Mouse (Mus musculus): ENCODE data around the gene Jph4.

Gene Jph4

GRCm38 (mm10) chr14:55115846-55116245 is 889 bp downstream of the Jph4 start:
- DNase-seq, result peak; percentile 82

GRCm38 (mm10) chr14:55114759-55115701 is 1.7 kb downstream of the Jph4 start:
- peak; percentile 88 for DNase-seq

GRCm38 (mm10) chr14:55113975-55114645 is 2.6 kb downstream of the Jph4 start:
- peak; percentile 86 for DNase-seq

GRCm38 (mm10) chr14:55113351-55113974 is 3.3 kb downstream of the Jph4 start:
- peak; percentile 73 for DNase-seq

- peak; percentile 75 for DNase-seq
Observed at GRCm38 (mm10) chr14:55111720-55112119, 5.0 kb downstream of the Jph4 start.

- DNase-seq, result peak; percentile 59
Observed at GRCm38 (mm10) chr14:55110076-55110475, 6.7 kb downstream of the Jph4 start.

- peak; percentile 76 for DNase-seq
Observed at GRCm38 (mm10) chr14:55109048-55109873, 7.5 kb downstream of the Jph4 start.

GRCm38 (mm10) chr14:55108202-55108870 is 8.4 kb downstream of the Jph4 start:
- peak; percentile 87 for DNase-seq

- DNase-seq, result peak; percentile 64
Observed at GRCm38 (mm10) chr14:55106990-55107389, 9.7 kb downstream of the Jph4 start.

- DNase-seq, result peak; percentile 91
Observed at GRCm38 (mm10) chr14:55105836-55106809, 10.6 kb downstream of the Jph4 start, which contains the start of gene Ap1g2. TSS of gene Ap1g2 (minus strand) at chr14:55106593.

GRCm38 (mm10) chr14:55105386-55105785 is 11.3 kb downstream of the Jph4 start:
- no peak for DNase-seq

GRCm38 (mm10) chr14:55104365-55104764 is 12.4 kb downstream of the Jph4 start:
- peak; percentile 64 for DNase-seq

- DNase-seq, result peak; percentile 71
Observed at GRCm38 (mm10) chr14:55102253-55102785, 14.4 kb downstream of the Jph4 start.

GRCm38 (mm10) chr14:55101592-55101991 is 15.1 kb downstream of the Jph4 start:
- DNase-seq, result peak; percentile 79

- no peak for DNase-seq
Observed at GRCm38 (mm10) chr14:55098067-55098466, 18.7 kb downstream of the Jph4 start.

GRCm38 (mm10) chr14:55097646-55098045 is 19.1 kb downstream of the Jph4 start:
- DNase-seq, result no peak

- no peak for DNase-seq
Observed at GRCm38 (mm10) chr14:55096573-55097087, 20.1 kb downstream of the Jph4 start.

- peak; percentile 45 for DNase-seq
Observed at GRCm38 (mm10) chr14:55095671-55096070, 21.1 kb downstream of the Jph4 start.

- DNase-seq, result peak; percentile 55
Observed at GRCm38 (mm10) chr14:55095263-55095662, 21.5 kb downstream of the Jph4 start.

- DNase-seq, result peak; percentile 85
Observed at GRCm38 (mm10) chr14:55094704-55095231, 22.0 kb downstream of the Jph4 start, which contains the start of gene Thtpa. TSS of gene Thtpa (plus strand) at chr14:55094784.
